Mouse (Mus musculus): ENCODE results near the gene Ptprg. TPM values are rescaled to one million over a fixed set of nuclear protein-coding genes. Genes with fewer than 3 reads are reported as not detected.

The Ptprg gene
- polyA plus RNA-seq, 1 experiment from 2014 or later: 38.7 TPM

- WGBS: 70% methylated on average over 4 of the region's 4 CpGs
- H3K36me3 ChIP-seq (ENCODE audit: insufficient read depth, low read length): no peaks in the 10 kb centered on the region
Measured at GRCm38 (mm10) chr14:11998464-11998863, 445.1 kb downstream of the Ptprg start.

GRCm38 (mm10) chr14:12004061-12004460, 450.7 kb downstream of the Ptprg start:
- no peak for ATAC-seq (ENCODE audit: low FRiP score, low TSS enrichment)

More at GRCm38 (mm10) chr14:11998464-11998863, 445.1 kb downstream of the Ptprg start:
- no peaks in the 10 kb centered on the region for H3K27me3 ChIP-seq (ENCODE audit: insufficient read depth, low read length)
- H3K4me1 ChIP-seq (ENCODE audit: insufficient read depth, low read length): no peaks in the 10 kb centered on the region
- ATAC-seq (ENCODE audit: low FRiP score, low TSS enrichment): no peak
- H3K9me3 ChIP-seq (ENCODE audit: low read length): no peaks in the 10 kb centered on the region
- no peak overlapping the region for H3K4me3 ChIP-seq (ENCODE audit: low read length)
- H3K9ac ChIP-seq (replicated peaks; ENCODE audit: low read length): no peak overlapping the region
- H3K27ac ChIP-seq (ENCODE audit: low read length): no peak overlapping the region
- no peak overlapping the region for H3K4me2 ChIP-seq (replicated peaks; ENCODE audit: low read depth, low read length)

GRCm38 (mm10) chr14:12011766-12012165, 458.4 kb downstream of the Ptprg start:
- WGBS: 83% methylated on average over 5 of the region's 5 CpGs
- no peaks in the 10 kb centered on the region for H3K9me3 ChIP-seq (ENCODE audit: low read length)
- H3K4me3 ChIP-seq (ENCODE audit: low read length): no peak overlapping the region
- H3K27ac ChIP-seq (ENCODE audit: low read length): no peak overlapping the region
- H3K4me2 ChIP-seq (replicated peaks; ENCODE audit: low read depth, low read length): no peak overlapping the region
- H3K36me3 ChIP-seq (ENCODE audit: insufficient read depth, low read length): no peaks in the 10 kb centered on the region
- H3K27me3 ChIP-seq (ENCODE audit: insufficient read depth, low read length): no peaks in the 10 kb centered on the region
- no peak overlapping the region for H3K9ac ChIP-seq (replicated peaks; ENCODE audit: low read length)
- ATAC-seq (ENCODE audit: low FRiP score, low TSS enrichment): no peak
- H3K4me1 ChIP-seq (ENCODE audit: insufficient read depth, low read length): no peaks in the 10 kb centered on the region

More at GRCm38 (mm10) chr14:12004061-12004460, 450.7 kb downstream of the Ptprg start:
- Histone ChIP-seq H3K9me3 (ENCODE audit: low read length) (no peaks in the 10 kb centered on the region), H3K4me2 (replicated peaks; ENCODE audit: low read depth, low read length) (no peak overlapping the region), H3K4me1 (ENCODE audit: insufficient read depth, low read length) (no peaks in the 10 kb centered on the region), H3K36me3 (ENCODE audit: insufficient read depth, low read length) (no peaks in the 10 kb centered on the region), H3K27ac (ENCODE audit: low read length) (no peak overlapping the region), H3K9ac (replicated peaks; ENCODE audit: low read length) (no peak overlapping the region), H3K4me3 (ENCODE audit: low read length) (no peak overlapping the region), H3K27me3 (ENCODE audit: insufficient read depth, low read length) (no peaks in the 10 kb centered on the region)
- 86% methylated on average over 4 of the region's 4 CpGs for WGBS

GRCm38 (mm10) chr14:12025812-12026728, 472.7 kb downstream of the Ptprg start:
- Histone ChIP-seq H3K27ac (ENCODE audit: low read length) (no peak overlapping the region), H3K4me1 (ENCODE audit: insufficient read depth, low read length) (no peaks in the 10 kb centered on the region), H3K4me2 (replicated peaks; ENCODE audit: low read depth, low read length) (no peak overlapping the region), H3K4me3 (ENCODE audit: low read length) (no peak overlapping the region), H3K36me3 (ENCODE audit: insufficient read depth, low read length) (no peaks in the 10 kb centered on the region), H3K9ac (replicated peaks; ENCODE audit: low read length) (no peak overlapping the region), H3K9me3 (ENCODE audit: low read length) (peaks cover 6% of the 10 kb centered on the region; the same call in 1 of the 2 replicates), H3K27me3 (ENCODE audit: insufficient read depth, low read length) (no peaks in the 10 kb centered on the region)
- no peak for ATAC-seq (ENCODE audit: low FRiP score, low TSS enrichment)
- 75% methylated on average over 16 of the region's 16 CpGs for WGBS

DNA sequence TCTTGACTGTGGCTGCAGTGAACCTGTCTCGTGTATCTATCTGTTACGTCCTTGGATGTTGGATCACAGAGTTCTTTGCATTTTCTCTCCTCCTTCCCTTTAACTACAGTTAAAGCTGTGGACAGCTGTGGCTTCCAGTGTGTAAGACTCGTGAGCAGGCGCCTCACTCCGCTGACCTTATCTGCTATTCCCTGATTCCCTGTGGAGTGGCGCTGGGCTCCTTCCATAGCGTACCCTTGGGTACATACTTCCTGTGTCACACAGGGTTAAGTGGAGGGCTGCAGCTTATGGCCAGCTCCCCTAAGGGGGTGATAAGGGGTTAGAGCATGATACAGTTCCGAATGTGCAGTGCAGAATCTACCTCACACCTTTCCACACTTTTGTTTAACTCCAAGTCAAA, 473.9 kb downstream of the Ptprg start:
- Histone ChIP-seq H3K4me2 (replicated peaks; ENCODE audit: low read depth, low read length) (no peak overlapping the region), H3K27me3 (ENCODE audit: insufficient read depth, low read length) (no peaks in the 10 kb centered on the region), H3K9me3 (ENCODE audit: low read length) (peaks cover 6% of the 10 kb centered on the region; the same call in 1 of the 2 replicates), H3K27ac (ENCODE audit: low read length) (no peak overlapping the region), H3K36me3 (ENCODE audit: insufficient read depth, low read length) (no peaks in the 10 kb centered on the region), H3K9ac (replicated peaks; ENCODE audit: low read length) (no peak overlapping the region), H3K4me3 (ENCODE audit: low read length) (no peak overlapping the region), H3K4me1 (ENCODE audit: insufficient read depth, low read length) (no peaks in the 10 kb centered on the region)
- ATAC-seq (ENCODE audit: low FRiP score, low TSS enrichment): no peak
- 69% methylated on average over 8 of the region's 8 CpGs for whole genome bisulfite sequencing

DNA sequence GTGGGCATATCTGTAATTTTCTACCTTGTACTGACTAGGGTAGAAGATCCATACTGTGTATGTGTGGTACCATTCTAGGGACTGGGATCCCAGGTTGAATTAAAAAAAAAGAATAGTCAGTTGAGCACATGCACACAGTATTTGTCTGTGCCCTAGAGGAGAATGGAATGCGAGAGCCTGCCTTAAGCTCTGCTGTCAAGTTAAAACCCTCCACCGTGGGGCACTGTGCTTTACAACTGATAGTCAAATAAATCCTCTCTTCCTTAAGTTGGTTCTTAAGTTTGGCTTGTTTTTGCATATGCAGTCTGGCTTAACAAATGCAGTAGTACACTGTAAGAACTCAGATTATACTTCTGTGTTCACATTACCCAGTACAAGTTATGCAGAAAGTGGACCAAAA, 476.6 kb downstream of the Ptprg start:
- H3K27ac ChIP-seq (ENCODE audit: low read length): no peak overlapping the region
- H3K4me2 ChIP-seq (replicated peaks; ENCODE audit: low read depth, low read length): no peak overlapping the region
- H3K4me3 ChIP-seq (ENCODE audit: low read length): no peak overlapping the region
- H3K27me3 ChIP-seq (ENCODE audit: insufficient read depth, low read length): no peaks in the 10 kb centered on the region
- 75% methylated on average over 2 of the region's 2 CpGs for WGBS
- no peaks in the 10 kb centered on the region for H3K36me3 ChIP-seq (ENCODE audit: insufficient read depth, low read length)
- no peaks in the 10 kb centered on the region for H3K4me1 ChIP-seq (ENCODE audit: insufficient read depth, low read length)
- H3K9ac ChIP-seq (replicated peaks; ENCODE audit: low read length): no peak overlapping the region
- peaks cover 6% of the 10 kb centered on the region; the same call in 1 of the 2 replicates for H3K9me3 ChIP-seq (ENCODE audit: low read length)
- ATAC-seq (ENCODE audit: low FRiP score, low TSS enrichment): no peak

- no peak for ATAC-seq (ENCODE audit: low FRiP score, low TSS enrichment)
- Histone ChIP-seq H3K27me3 (ENCODE audit: insufficient read depth, low read length) (no peaks in the 10 kb centered on the region), H3K9me3 (ENCODE audit: low read length) (no peaks in the 10 kb centered on the region), H3K36me3 (ENCODE audit: insufficient read depth, low read length) (0 out of 2 replicates have a peak, but pooled peaks cover 3% of the 10 kb centered on the region), H3K9ac (replicated peaks; ENCODE audit: low read length) (no peak overlapping the region), H3K4me1 (ENCODE audit: insufficient read depth, low read length) (no peaks in the 10 kb centered on the region), H3K4me3 (ENCODE audit: low read length) (no peak overlapping the region), H3K27ac (ENCODE audit: low read length) (no peak overlapping the region), H3K4me2 (replicated peaks; ENCODE audit: low read depth, low read length) (no peak overlapping the region)
- WGBS: 85% methylated on average over 11 of the region's 11 CpGs
Measured at GRCm38 (mm10) chr14:12036530-12037283, 483.4 kb downstream of the Ptprg start.

GRCm38 (mm10) chr14:12039743-12040142, 486.4 kb downstream of the Ptprg start:
- no peak overlapping the region for H3K27ac ChIP-seq (ENCODE audit: low read length)
- H3K36me3 ChIP-seq (ENCODE audit: insufficient read depth, low read length): 0 out of 2 replicates have a peak, but pooled peaks cover 3% of the 10 kb centered on the region
- no peaks in the 10 kb centered on the region for H3K4me1 ChIP-seq (ENCODE audit: insufficient read depth, low read length)
- 89% methylated on average over 3 of the region's 3 CpGs for WGBS
- no peak for ATAC-seq (ENCODE audit: low FRiP score, low TSS enrichment)
- H3K9me3 ChIP-seq (ENCODE audit: low read length): no peaks in the 10 kb centered on the region
- no peak overlapping the region for H3K4me2 ChIP-seq (replicated peaks; ENCODE audit: low read depth, low read length)
- H3K4me3 ChIP-seq (ENCODE audit: low read length): no peak overlapping the region
- H3K27me3 ChIP-seq (ENCODE audit: insufficient read depth, low read length): no peaks in the 10 kb centered on the region
- H3K9ac ChIP-seq (replicated peaks; ENCODE audit: low read length): no peak overlapping the region

- no peaks in the 10 kb centered on the region for H3K4me1 ChIP-seq (ENCODE audit: insufficient read depth, low read length)
- H3K9me3 ChIP-seq (ENCODE audit: low read length): no peaks in the 10 kb centered on the region
- WGBS: 88% methylated on average over 6 of the region's 6 CpGs
- H3K4me2 ChIP-seq (replicated peaks; ENCODE audit: low read depth, low read length): no peak overlapping the region
- no peak overlapping the region for H3K27ac ChIP-seq (ENCODE audit: low read length)
- H3K27me3 ChIP-seq (ENCODE audit: insufficient read depth, low read length): no peaks in the 10 kb centered on the region
- no peak for ATAC-seq (ENCODE audit: low FRiP score, low TSS enrichment)
- no peak overlapping the region for H3K4me3 ChIP-seq (ENCODE audit: low read length)
- H3K9ac ChIP-seq (replicated peaks; ENCODE audit: low read length): no peak overlapping the region
- 0 out of 2 replicates have a peak, but pooled peaks cover 3% of the 10 kb centered on the region for H3K36me3 ChIP-seq (ENCODE audit: insufficient read depth, low read length)
Measured at GRCm38 (mm10) chr14:12041566-12041965, 488.2 kb downstream of the Ptprg start.
